Mouse (Mus musculus) gastrocnemius, adult 8-10 months (tissue): ENCODE data around the gene Wnt7a. TPM values are rescaled to one million over a fixed set of nuclear protein-coding genes. Genes with fewer than 3 reads are reported as not detected.

Source experiments
- DNase-seq, 2 experiments: peaks; one replicate each; pipeline ENCODE4 v3.0.0; 2022; ENCODE audit warnings: low spot score in 2 of 2
- total RNA-seq, 4 experiments: library from RNA; stranded (reverse); gene quantifications; 2 replicates each; pipeline ENCODE4 v1.2.4; 2022

Wnt7a gene
- total RNA-seq, 4 experiments from 2014 or later, result not detected

DNA sequence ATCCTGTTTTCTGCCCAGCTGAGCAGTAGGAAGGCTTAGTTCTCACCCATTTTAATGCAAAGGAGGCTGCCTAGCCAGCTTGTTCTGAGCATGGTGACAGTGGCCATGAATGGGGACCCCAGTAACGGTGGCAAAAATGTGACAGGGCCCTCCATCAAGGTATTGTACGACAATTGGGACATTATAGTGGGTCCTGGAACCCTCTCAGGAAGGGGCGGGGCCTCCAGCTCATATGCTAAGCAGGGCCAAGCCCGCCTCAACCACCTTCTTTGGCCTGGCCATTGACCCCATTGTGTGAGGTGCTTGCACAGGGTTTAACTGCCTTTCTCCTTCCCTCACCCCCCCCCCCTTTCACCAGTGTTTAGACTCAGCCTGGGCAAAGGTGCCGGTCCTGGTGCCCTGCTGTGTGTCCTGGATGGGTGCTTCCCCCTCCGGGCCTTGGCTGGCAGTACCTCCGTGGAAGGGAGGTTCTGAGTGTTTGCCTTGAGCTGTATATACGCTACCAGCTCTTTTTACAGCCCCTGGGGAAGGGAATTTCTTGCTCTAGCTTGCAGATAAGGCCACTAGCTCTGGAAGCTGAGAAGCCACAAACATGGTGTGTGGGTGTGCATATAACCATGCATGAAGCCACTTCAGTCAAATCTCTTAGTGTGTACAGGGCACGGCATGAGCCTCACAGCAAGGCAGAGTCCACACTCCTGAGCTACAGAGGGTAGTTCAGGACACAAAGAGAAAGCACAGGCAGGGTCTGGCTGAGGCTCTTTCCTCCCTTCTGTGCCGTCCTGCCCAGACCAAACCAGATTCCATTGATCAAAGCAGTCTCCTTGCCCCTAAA is 64.9 kb downstream of the Wnt7a start:
- no peak for DNase-seq

DNA sequence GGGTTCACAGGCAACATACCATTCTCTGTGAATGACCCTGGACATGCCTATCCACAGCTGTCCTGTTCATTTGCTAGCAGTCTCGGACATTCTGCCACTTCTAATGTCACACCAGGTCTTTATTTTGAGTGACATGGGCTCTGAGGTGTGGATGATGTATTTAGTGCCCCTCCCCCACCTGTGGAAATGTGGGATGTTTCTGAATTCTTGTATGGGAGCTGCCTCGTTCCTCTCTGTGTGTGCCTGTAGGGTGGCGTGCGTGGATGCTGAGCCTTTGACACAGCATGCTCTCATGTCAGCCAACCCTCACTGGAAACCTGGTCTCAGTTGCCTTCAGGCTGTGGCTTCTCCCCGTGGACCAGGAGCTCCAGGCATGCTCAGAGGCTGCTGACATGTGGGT is 66.1 kb downstream of the Wnt7a start:
- no peak for DNase-seq

DNA sequence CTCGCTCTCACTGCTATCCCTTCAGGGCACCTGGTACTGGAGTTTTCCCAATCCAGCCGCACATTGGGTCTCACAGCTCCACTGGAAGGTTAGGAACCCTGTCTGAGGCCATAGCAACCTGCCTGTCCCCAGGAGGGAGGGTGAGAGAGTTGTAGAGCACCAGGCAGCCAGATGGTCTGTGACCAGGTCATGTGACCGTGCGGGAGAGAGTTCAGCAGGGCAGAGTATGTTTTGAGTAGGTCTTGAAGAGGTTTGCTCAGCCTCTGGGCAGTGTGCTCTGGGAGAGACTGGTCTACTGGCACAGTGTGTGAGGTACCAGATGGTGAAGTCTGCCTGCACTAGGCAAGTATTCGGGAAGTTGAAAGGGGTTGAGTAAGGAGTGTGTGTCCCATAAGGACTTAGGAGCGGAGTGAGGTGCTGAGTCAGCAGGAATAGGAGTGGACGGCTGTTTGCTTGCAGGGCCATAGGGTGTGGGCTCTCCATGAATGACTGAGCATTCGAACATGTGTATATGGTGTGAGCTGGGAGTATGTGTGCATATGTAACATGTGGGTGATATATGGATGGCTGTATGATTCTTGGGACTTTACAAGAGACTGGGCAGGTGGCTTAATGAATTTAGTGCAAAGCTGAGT is 71.4 kb downstream of the Wnt7a start:
- DNase-seq, result no peak

DNA sequence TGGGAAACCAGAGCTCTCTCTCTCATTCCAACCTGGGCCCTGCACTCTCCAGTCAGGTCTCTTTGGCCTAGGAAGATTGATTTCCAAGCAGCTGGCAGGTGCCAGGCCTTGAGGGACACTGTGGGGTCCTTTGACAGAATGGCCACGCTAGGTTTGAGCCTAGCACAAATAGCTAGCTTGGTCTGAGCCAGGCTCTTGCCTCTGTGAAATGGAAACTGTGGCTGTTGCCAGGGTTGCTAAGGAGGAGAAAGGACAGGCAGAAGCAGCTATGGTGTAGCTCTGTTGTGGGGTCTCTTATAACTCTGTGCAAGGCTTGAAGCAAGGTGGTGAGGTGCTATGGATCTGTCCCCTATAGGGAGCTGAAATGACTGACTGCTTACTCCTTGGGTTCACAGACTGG is 75.7 kb downstream of the Wnt7a start:
- no peak for DNase-seq

DNA sequence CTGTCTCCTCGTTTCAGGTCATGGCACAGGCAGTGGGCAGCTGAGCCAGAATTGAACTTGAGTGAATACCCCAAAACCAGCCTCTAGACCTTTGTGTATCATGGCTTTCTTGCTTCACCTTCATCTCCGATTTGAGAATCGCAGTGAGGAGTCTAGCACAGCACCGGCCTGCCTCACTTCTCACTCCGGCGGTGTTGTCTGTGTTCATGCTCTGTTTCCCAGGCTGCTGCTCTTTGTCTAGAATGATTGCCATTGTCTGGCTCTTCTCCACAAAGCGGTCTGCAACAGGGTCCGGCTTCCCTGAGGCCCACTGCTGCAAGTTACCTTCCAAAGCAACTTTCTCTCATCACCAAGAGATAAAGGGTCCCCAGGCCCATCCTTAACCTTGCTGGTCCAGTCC is 79.3 kb downstream of the Wnt7a start:
- no peak for DNase-seq

DNA sequence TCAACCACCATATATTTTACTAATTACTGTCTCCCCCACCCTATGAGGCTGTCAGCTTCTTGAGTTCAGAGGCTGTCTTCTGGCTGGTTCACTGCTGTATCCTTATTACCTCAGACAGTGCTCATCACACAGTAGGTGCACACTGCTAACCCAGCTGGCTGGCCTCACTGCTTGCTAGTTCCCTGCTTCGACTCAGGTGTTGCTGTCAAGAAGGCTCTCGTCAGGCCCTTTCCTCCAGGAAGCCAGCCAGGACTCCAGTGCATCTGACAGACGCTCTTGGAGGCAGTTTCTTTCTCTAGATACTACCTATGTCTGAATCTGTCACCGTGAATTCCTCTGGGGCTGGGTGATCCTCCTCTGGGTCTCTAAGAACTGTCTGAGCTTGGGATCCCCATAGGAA is 85.6 kb downstream of the Wnt7a start:
- DNase-seq, result no peak

DNA sequence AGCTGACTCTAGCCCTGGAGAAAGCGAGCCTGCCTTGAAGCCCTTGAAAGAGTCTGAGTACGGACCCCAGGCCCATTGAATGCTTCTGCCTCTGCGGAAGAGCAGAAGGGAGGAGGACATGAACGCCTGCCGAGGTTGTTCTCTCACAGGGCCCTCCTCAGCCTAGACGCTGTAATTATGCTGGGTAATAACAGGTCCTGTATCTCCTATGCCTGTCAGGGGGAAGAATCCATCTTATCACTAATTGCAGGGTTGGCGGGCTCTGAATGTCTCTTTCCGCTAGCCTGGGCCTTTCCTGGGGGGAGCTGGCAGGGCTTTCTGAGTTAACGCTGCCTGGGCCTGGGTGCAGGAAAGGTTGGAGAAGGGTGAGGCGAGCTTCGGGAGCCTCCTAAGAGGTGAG is 86.4 kb downstream of the Wnt7a start:
- DNase-seq, result no peak

DNA sequence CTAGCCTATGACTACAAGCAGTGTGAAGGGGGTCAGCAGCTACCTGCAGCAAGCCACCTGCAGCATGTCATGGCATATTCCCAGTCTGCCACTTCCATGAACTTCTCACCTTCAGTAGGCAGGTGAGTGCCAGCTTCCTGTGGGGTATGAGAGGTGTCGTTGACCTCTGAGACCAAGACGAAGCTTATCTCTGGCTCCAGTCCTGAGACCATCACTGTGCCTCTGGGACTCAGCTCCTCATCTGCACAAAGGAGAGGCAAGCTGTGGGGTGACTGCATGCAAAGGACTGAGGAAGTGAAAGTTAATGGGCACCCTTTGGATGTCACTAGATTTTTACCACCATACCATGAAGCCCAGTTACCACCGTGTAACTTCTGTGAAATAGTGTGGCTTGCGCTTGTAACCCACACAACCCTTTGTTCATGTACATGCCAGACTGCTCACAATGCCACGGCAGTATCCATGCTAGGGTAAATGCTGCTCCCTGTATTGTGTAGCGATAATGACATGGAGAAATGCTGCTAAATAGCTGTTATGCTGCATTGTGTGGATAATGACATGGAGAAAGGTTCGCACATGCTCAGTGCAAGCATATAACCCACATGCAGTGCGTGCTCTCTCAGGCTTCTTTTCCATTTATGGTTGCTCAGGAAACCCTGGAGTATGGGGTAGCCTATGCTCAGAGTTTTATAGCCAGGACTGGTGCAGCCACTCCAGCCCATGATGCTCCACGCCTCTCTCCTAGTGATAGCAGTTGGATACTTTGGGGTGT is 89.0 kb downstream of the Wnt7a start:
- DNase-seq, result no peak

Other genes with a start within 250 kb of the Wnt7a start
- 10 to 100 TPM; 27.5 to 46.3 (median 36.2) TPM for gene Fbln2, start 198.9 kb downstream of the Wnt7a start, total RNA-seq
- gene Chchd4, start 62.2 kb upstream of the Wnt7a start, total RNA-seq, result 10 to 100 TPM in 1 of 4 experiments, 1 to 10 TPM in 3; 8.4 to 11.4 (median 9.1) TPM
- gene Tmem43, start 62.3 kb upstream of the Wnt7a start, total RNA-seq, result 10 to 100 TPM; 21.9 to 30.1 (median 24.6) TPM
- 1 to 10 TPM; 6.4 to 9.5 (median 8.2) TPM for gene Xpc, start 104.5 kb upstream of the Wnt7a start, total RNA-seq
- gene Lsm3, start 104.6 kb upstream of the Wnt7a start, total RNA-seq, result 10 to 100 TPM; 22.9 to 26.5 (median 24.0) TPM